Mouse (Mus musculus): ENCODE measurements at regions not wholly inside any gene's neighbourhood (a gene's known extent, or its start where the extent isn't known, plus 50 kb on each side); places are given as distances from the start of the nearest gene placed in this dataset.

- no peak for DNase-seq
Measured at GRCm38 (mm10) chr9:52376914-52377313, 208.5 kb upstream of the Zc3h12c start.

GRCm38 (mm10) chr9:52371296-52371695 is 202.9 kb upstream of the Zc3h12c start:
- no peak for DNase-seq

- no peak for DNase-seq
Measured at GRCm38 (mm10) chr9:52368911-52369310, 200.5 kb upstream of the Zc3h12c start.

GRCm38 (mm10) chr9:52368080-52368479 is 199.7 kb upstream of the Zc3h12c start:
- no peak for DNase-seq

GRCm38 (mm10) chr9:52366046-52366445 is 197.7 kb upstream of the Zc3h12c start:
- no peak for DNase-seq

- DNase-seq, result no peak
Measured at GRCm38 (mm10) chr9:52361599-52361998, 193.2 kb upstream of the Zc3h12c start.

GRCm38 (mm10) chr9:52359416-52359815 is 191.0 kb upstream of the Zc3h12c start:
- no peak for DNase-seq

GRCm38 (mm10) chr9:52356549-52356948 is 188.2 kb upstream of the Zc3h12c start:
- no peak for DNase-seq

- no peak for DNase-seq
Measured at GRCm38 (mm10) chr9:52355187-52355982, 187.0 kb upstream of the Zc3h12c start.

GRCm38 (mm10) chr9:52348536-52349527 is 180.5 kb upstream of the Zc3h12c start:
- DNase-seq, result no peak

- peak; percentile 14 for DNase-seq
Measured at GRCm38 (mm10) chr9:52344177-52344877, 176.0 kb upstream of the Zc3h12c start.

- no peak for DNase-seq
Measured at GRCm38 (mm10) chr9:52341029-52341428, 172.7 kb upstream of the Zc3h12c start.

- DNase-seq, result no peak
Measured at GRCm38 (mm10) chr9:52337786-52338322, 169.5 kb upstream of the Zc3h12c start.

GRCm38 (mm10) chr9:52334767-52335166 is 166.4 kb upstream of the Zc3h12c start:
- no peak for DNase-seq

GRCm38 (mm10) chr9:52333884-52334283 is 165.5 kb upstream of the Zc3h12c start:
- no peak for DNase-seq

GRCm38 (mm10) chr9:52331748-52332147 is 163.4 kb upstream of the Zc3h12c start:
- no peak for DNase-seq

- no peak for DNase-seq
Measured at GRCm38 (mm10) chr9:52330652-52331051, 162.3 kb upstream of the Zc3h12c start.

- DNase-seq, result no peak
Measured at GRCm38 (mm10) chr9:52324347-52324746, 156.0 kb upstream of the Zc3h12c start.

GRCm38 (mm10) chr9:52323757-52324156 is 155.4 kb upstream of the Zc3h12c start:
- DNase-seq, result no peak

GRCm38 (mm10) chr9:52323226-52323625 is 154.9 kb upstream of the Zc3h12c start:
- DNase-seq, result no peak

GRCm38 (mm10) chr9:52301521-52301920 is 133.1 kb upstream of the Zc3h12c start:
- DNase-seq, result no peak

- no peak for DNase-seq
Measured at GRCm38 (mm10) chr9:52298329-52298728, 130.0 kb upstream of the Zc3h12c start.

- DNase-seq, result no peak
Measured at GRCm38 (mm10) chr9:52294699-52295098, 126.3 kb upstream of the Zc3h12c start.

All from lung, postnatal 14 days (tissue).